26 mouse cellular contexts compared by ENCODE assay signal in the genomic region with DNA sequence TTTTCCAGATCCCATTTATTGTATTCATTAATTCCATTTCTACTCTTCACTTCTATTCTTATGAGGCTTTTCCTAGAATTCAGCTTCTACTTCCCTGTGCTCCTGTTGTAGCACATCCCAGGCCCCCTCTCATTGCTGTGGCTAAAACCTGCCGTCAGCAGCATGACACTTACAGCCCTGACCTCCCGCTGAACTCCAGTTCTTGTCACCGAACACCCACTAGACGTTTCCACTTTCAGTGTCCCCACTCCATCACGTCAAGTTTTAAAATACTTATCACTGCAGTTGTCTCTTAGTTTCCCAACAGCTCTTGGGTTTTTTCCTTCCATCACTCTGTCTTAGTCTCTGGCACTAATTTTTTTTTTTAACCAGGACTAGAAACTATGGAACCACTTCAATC. TPM values are rescaled to one million over a fixed set of nuclear protein-coding genes. Genes with fewer than 3 reads are reported as not detected.
DNase-seq lines count a peak whose midpoint lies in the region; ATAC-seq and TF ChIP-seq lines count a peak whose summit lies in the region.
"Had no signal": no experiment of that assay in that cellular context is flagged by ENCODE, and none has a peak within 500 bp of the region (broad histone marks: within the 10 kb centered on the region; RNA-seq: fewer than 3 reads in every experiment).

No protein-coding gene starts in this region.

- H3K9me3 ChIP-seq in embryonic facial prominence, embryonic 14.5 days (ENCODE audit: control insufficient read depth, low read length), result no peaks in the 10 kb centered on the region
- no peaks in the 10 kb centered on the region for H3K9me3 ChIP-seq in embryonic facial prominence, embryonic 10.5 days
- H3K9me3 ChIP-seq in heart, embryonic 14.5 days (ENCODE audit: control insufficient read depth, low read length), result no peaks in the 10 kb centered on the region
- H3K9me3 ChIP-seq in lung, embryonic 14.5 days (ENCODE audit: low read depth, low read length), result no peaks in the 10 kb centered on the region
- H3K9me3 ChIP-seq in midbrain, embryonic 15.5 days, result no peaks in the 10 kb centered on the region
- H3K9me3 ChIP-seq: forebrain, embryonic 10.5 days; hindbrain, embryonic 10.5 days; intestine, embryonic 15.5 days; neural tube, embryonic 13.5 days had no signal

- H3K27me3 ChIP-seq in embryonic facial prominence, embryonic 14.5 days (replicated peaks; ENCODE audit: control insufficient read depth, insufficient read depth, low read length), result no peaks in the 10 kb centered on the region
- no peaks in the 10 kb centered on the region for H3K27me3 ChIP-seq in embryonic facial prominence, embryonic 10.5 days (replicated peaks; ENCODE audit: low read depth, poor library complexity, severe bottlenecking)
- no peaks in the 10 kb centered on the region for H3K27me3 ChIP-seq in heart, embryonic 14.5 days (ENCODE audit: control insufficient read depth, insufficient read depth, low read length)
- no peaks in the 10 kb centered on the region for H3K27me3 ChIP-seq in lung, embryonic 14.5 days (ENCODE audit: insufficient read depth, low read length)
- H3K27me3 ChIP-seq in midbrain, embryonic 15.5 days (replicated peaks), result no peaks in the 10 kb centered on the region
- H3K27me3 ChIP-seq: intestine, embryonic 15.5 days; neural tube, embryonic 13.5 days had no signal

- WGBS in embryonic facial prominence, embryonic 14.5 days, result 48% methylated on average over 5 of the region's 5 CpGs
- WGBS in embryonic facial prominence, embryonic 10.5 days, result 69% methylated on average over 5 of the region's 5 CpGs
- WGBS in heart, embryonic 14.5 days, result 11% methylated on average over 5 of the region's 5 CpGs
- WGBS in lung, embryonic 14.5 days, result 3% methylated on average over 5 of the region's 5 CpGs
- WGBS in lung, adult 2 months, result 27% methylated on average over 5 of the region's 5 CpGs
- WGBS in midbrain, embryonic 15.5 days, result 80% methylated on average over 5 of the region's 5 CpGs

- no peaks in the 10 kb centered on the region for H3K36me3 ChIP-seq in embryonic facial prominence, embryonic 14.5 days (ENCODE audit: control insufficient read depth, insufficient read depth, low read length)
- H3K36me3 ChIP-seq in embryonic facial prominence, embryonic 10.5 days (replicated peaks), result no peaks in the 10 kb centered on the region
- H3K36me3 ChIP-seq in heart, embryonic 14.5 days (ENCODE audit: control insufficient read depth, insufficient read depth, low read length), result no peaks in the 10 kb centered on the region
- H3K36me3 ChIP-seq in lung, embryonic 14.5 days (ENCODE audit: insufficient read depth), result no peaks in the 10 kb centered on the region
- no peaks in the 10 kb centered on the region for H3K36me3 ChIP-seq in midbrain, embryonic 15.5 days (replicated peaks)
- H3K36me3 ChIP-seq: forebrain, embryonic 10.5 days; hindbrain, embryonic 10.5 days; intestine, embryonic 15.5 days; neural tube, embryonic 13.5 days had no signal

- intact Hi-C loops in heart, postnatal 10 days (cut with DNase I), result no loop called here

- no peak for TF ChIP-seq POLR2A in lung, adult 2 months (IDR thresholded peaks at IDR 0.05; ENCODE audit: borderline replicate concordance, extremely low read depth, low read depth, low read length)

- H3K4me3 ChIP-seq in embryonic facial prominence, embryonic 14.5 days (ENCODE audit: low read depth, low read length), result no peak overlapping the region
- no peak overlapping the region for H3K4me3 ChIP-seq in embryonic facial prominence, embryonic 10.5 days
- no peak overlapping the region for H3K4me3 ChIP-seq in heart, embryonic 14.5 days (ENCODE audit: control insufficient read depth in 1 of 2, insufficient read depth in 1 of 2, low read depth in 1 of 2, low read length in 2 of 2)
- no peak overlapping the region for H3K4me3 ChIP-seq in lung, embryonic 14.5 days (ENCODE audit: low read depth, low read length)
- no peak overlapping the region for H3K4me3 ChIP-seq in lung, adult 2 months (replicated peaks; ENCODE audit: extremely low read depth, low read depth, low read length)
- H3K4me3 ChIP-seq in midbrain, embryonic 15.5 days, result no peak overlapping the region
- H3K4me3 ChIP-seq: forebrain, embryonic 10.5 days; hindbrain, embryonic 10.5 days; intestine, embryonic 15.5 days; myocyte; neural tube, embryonic 13.5 days had no signal

- DNase-seq in embryonic facial prominence, embryonic 14.5 days (ENCODE audit: low spot score), result peak; percentile 21
- no peak for DNase-seq in embryonic facial prominence, embryonic 10.5 days (ENCODE audit: low spot score)
- no peak for DNase-seq in heart, adult 11 months
- DNase-seq in lung, embryonic 14.5 days, result peak; percentile 76
- DNase-seq in lung, adult 2 months, result no peak
- DNase-seq in heart, postnatal 10 days, result peak; percentile 21 to 25
- DNase-seq: adrenal gland, postnatal 10 days; cerebellum, adult 18-20 months; cerebellum, postnatal 14 days; gastrocnemius, postnatal 36 days; kidney, adult 9 months; kidney, postnatal 25 days; layer of hippocampus, postnatal 36 days; retina, postnatal 1 day; right cerebral cortex, postnatal 25 days; spleen, adult 18-20 months had no signal

- H3K9ac ChIP-seq in embryonic facial prominence, embryonic 14.5 days (ENCODE audit: low read depth, low read length), result no peak overlapping the region
- no peak overlapping the region for H3K9ac ChIP-seq in heart, embryonic 14.5 days (ENCODE audit: low read length)
- H3K9ac ChIP-seq in lung, embryonic 14.5 days, result no peak overlapping the region
- no peak overlapping the region for H3K9ac ChIP-seq in midbrain, embryonic 15.5 days
- H3K9ac ChIP-seq: intestine, embryonic 15.5 days; neural tube, embryonic 13.5 days had no signal

- no peak overlapping the region for H3K27ac ChIP-seq in embryonic facial prominence, embryonic 14.5 days (replicated peaks; ENCODE audit: low read depth, low read length)
- no peak overlapping the region for H3K27ac ChIP-seq in embryonic facial prominence, embryonic 10.5 days (replicated peaks)
- H3K27ac ChIP-seq in heart, embryonic 14.5 days (replicated peaks in 1 of 2; ENCODE audit: control insufficient read depth in 1 of 2, insufficient read depth in 1 of 2, low read depth in 2 of 2, low read length in 2 of 2), result no peak overlapping the region
- H3K27ac ChIP-seq in lung, embryonic 14.5 days (ENCODE audit: low read depth), result peak overlapping the region; percentile 58
- no peak overlapping the region for H3K27ac ChIP-seq in midbrain, embryonic 15.5 days
- H3K27ac ChIP-seq: forebrain, embryonic 10.5 days; hindbrain, embryonic 10.5 days; intestine, embryonic 15.5 days; neural tube, embryonic 13.5 days had no signal

- ATAC-seq in embryonic facial prominence, embryonic 14.5 days (ENCODE audit: low read depth), result no peak
- peak; percentile 74 for ATAC-seq in heart, embryonic 14.5 days (ENCODE audit: insufficient number of reproducible peaks, insufficient read depth, low FRiP score, low read depth)
- peak; percentile 80 for ATAC-seq in lung, embryonic 14.5 days (ENCODE audit: insufficient read depth)
- no peak for ATAC-seq in midbrain, embryonic 15.5 days (replicated peaks)
- ATAC-seq: forebrain, embryonic 16.5 days; hindbrain, embryonic 16.5 days; midbrain, embryonic 16.5 days had no signal

- H3K4me1 ChIP-seq in embryonic facial prominence, embryonic 14.5 days (ENCODE audit: control insufficient read depth, insufficient read depth, low read length), result no peaks in the 10 kb centered on the region
- H3K4me1 ChIP-seq in embryonic facial prominence, embryonic 10.5 days, result no peaks in the 10 kb centered on the region
- peaks cover 5 to 13% of the 10 kb centered on the region in 2 experiments; a peak in 2 of 4 replicates for H3K4me1 ChIP-seq in heart, embryonic 14.5 days (ENCODE audit: control insufficient read depth in 2 of 2, insufficient read depth in 2 of 2, low read length in 2 of 2)
- H3K4me1 ChIP-seq in lung, embryonic 14.5 days (ENCODE audit: insufficient read depth), result peaks cover 7% of the 10 kb centered on the region; the same call in 1 of the 2 replicates
- H3K4me1 ChIP-seq in lung, adult 2 months (ENCODE audit: control insufficient read depth, insufficient read depth, low read length), result no peaks in the 10 kb centered on the region; the same call in 1 of the 2 replicates
- no peaks in the 10 kb centered on the region for H3K4me1 ChIP-seq in midbrain, embryonic 15.5 days
- H3K4me1 ChIP-seq: forebrain, embryonic 10.5 days; hindbrain, embryonic 10.5 days; intestine, embryonic 15.5 days; neural tube, embryonic 13.5 days had no signal

- no peak overlapping the region for H3K4me2 ChIP-seq in embryonic facial prominence, embryonic 14.5 days (ENCODE audit: low read depth, low read length)
- H3K4me2 ChIP-seq in heart, embryonic 14.5 days (ENCODE audit: low read length), result no peak overlapping the region
- 0 out of 2 replicates have a peak overlapping the region, but pooled peaks have one; percentile 22 for H3K4me2 ChIP-seq in lung, embryonic 14.5 days
- no peak overlapping the region for H3K4me2 ChIP-seq in midbrain, embryonic 15.5 days
- H3K4me2 ChIP-seq: intestine, embryonic 15.5 days; neural tube, embryonic 13.5 days had no signal

- no peak for TF ChIP-seq CTCF in lung, embryonic 14.5 days (IDR thresholded peaks at IDR 0.05; ENCODE audit: low read depth)
- TF ChIP-seq CTCF in lung, adult 2 months (IDR thresholded peaks at IDR 0.05; ENCODE audit: insufficient read depth, low read length), result no peak

RNA-seq across cellular contexts. Expression of a gene that starts 6.2 kb away (rescaled TPM):
- polyA plus RNA-seq in embryonic facial prominence, embryonic 14.5 days (2014; fragmentation: Nextera tagmentation; extraction: Ambion mirVana), result 2.3 and 2.4 TPM in 2 replicates
- 0.49 and 0.75 TPM in 2 replicates for polyA plus RNA-seq in embryonic facial prominence, embryonic 10.5 days (2016; fragmentation: Nextera tagmentation; extraction: Ambion mirVana)
- polyA plus RNA-seq in heart, embryonic 14.5 days (2014; fragmentation: Nextera tagmentation; extraction: Ambion mirVana), result 19.7 and 20.2 TPM in 2 replicates
- 13.4 and 15.4 TPM in 2 replicates for polyA plus RNA-seq in lung, embryonic 14.5 days (2014; fragmentation: Nextera tagmentation; extraction: Ambion mirVana)
- 2.9 and 3.8 TPM in 2 replicates for polyA plus RNA-seq in lung, adult 2 months (2012; rRNA removed)
- 1 to 10 TPM; 4.7 to 5.8 TPM for total RNA-seq in heart, postnatal 10 days (2021)
- polyA plus RNA-seq in midbrain, embryonic 15.5 days (2015; fragmentation: Nextera tagmentation; extraction: Ambion mirVana), result 3.5 and 3.8 TPM in 2 replicates

Comparison
In these comparisons a context has a peak if more than half of its experiments do, and no peak if none do; other contexts are left out.
1. DNase-seq: peak in embryonic facial prominence, embryonic 14.5 days (single experiment), lung, embryonic 14.5 days (single experiment) and heart, postnatal 10 days (2 of 2); none in embryonic facial prominence, embryonic 10.5 days (single experiment), heart, adult 11 months (single experiment) and lung, adult 2 months (single experiment).
2. ATAC-seq: peak in heart, embryonic 14.5 days (single experiment) and lung, embryonic 14.5 days (single experiment); none in embryonic facial prominence, embryonic 14.5 days (single experiment) and midbrain, embryonic 15.5 days (single experiment).